Mouse (Mus musculus) olfactory bulb, adult 2 months (tissue): ENCODE data around the gene Gm21560. TPM values are rescaled to one million over a fixed set of nuclear protein-coding genes. Genes with fewer than 3 reads are reported as not detected.
"Not testable (repeated sequence)": the region's sequence is repeated elsewhere in the genome, so short reads cannot be mapped to it uniquely, and the experiment has no call there.

Experiments
- H3K27ac ChIP-seq: fragments of 200-500 bp; 2 replicates; pipeline ENCODE4 v1.5.1; 2012; ENCODE audit warnings: low read depth, low read length; ENCODE audit not compliant: insufficient read depth
- H3K4me1 ChIP-seq: fragments of 200-500 bp; 2 replicates; pipeline ENCODE4 v1.6.1; 2012; ENCODE audit warnings: low read length; ENCODE audit not compliant: control insufficient read depth, insufficient read depth
- H3K4me3 ChIP-seq: fragments of 200-500 bp; 2 replicates; pipeline ENCODE4 v1.5.1; 2012; ENCODE audit warnings: mild to moderate bottlenecking, low read depth, low read length, moderate library complexity; ENCODE audit not compliant: insufficient read depth
- WGBS: fragments of 180-500 bp; shearing (Covaris S2); methylation state at CpG from one replicate; pipeline ENCODE4 v1.1.7; 2018; 5-methylcytosine and 5-hydroxymethylcytosine counted together
- polyA plus RNA-seq: library from polyadenylated mRNA; stranded (reverse); fragments of >200 nt; gene quantifications from 2 replicates; pipeline ENCODE4 v1.2.4, GENCODE M21; 2012; ENCODE audit warnings: low replicate concordance; ENCODE audit not compliant: missing spikeins, insufficient read depth, insufficient read length

Gm21560 gene
- not detected in 2 replicates for polyA plus RNA-seq

DNA sequence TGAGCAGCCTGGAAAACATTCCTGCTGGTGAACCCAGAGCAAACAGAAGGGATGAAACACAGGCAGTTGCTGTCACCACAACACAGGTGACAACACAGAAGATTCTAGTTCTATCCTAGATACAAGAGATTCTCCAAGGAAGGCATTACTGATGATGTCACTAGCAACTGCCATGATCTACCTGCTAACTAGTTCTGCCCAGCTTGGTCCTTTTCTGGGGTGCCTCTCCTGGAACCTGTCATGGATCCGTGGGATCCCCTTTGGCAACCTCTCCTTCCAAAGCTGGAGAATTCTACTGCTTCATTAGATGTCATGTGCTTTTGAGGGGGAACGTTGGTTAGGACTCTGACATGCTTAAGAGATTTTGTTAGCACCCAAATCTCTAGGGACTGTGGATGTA, at the start of gene Gm21560:
Gene Gm21560 (minus strand): TSS at position 101 of the 400 bp plus-strand sequence.
- H3K4me3 ChIP-seq, H3K4me1 ChIP-seq, H3K27ac ChIP-seq: not testable (repeated sequence)
- WGBS: 61% methylated on average over 2 of the region's 2 CpGs

GRCm38 (mm10) chr14:6163538-6163937, 55.6 kb downstream of the Gm21560 start:
- not testable (repeated sequence) for H3K4me1 ChIP-seq, H3K4me3 ChIP-seq, H3K27ac ChIP-seq
- 84% methylated on average over 5 of the region's 9 CpGs for WGBS

- 89% methylated on average over 1 of the region's 1 CpGs for WGBS
- not testable (repeated sequence) for H3K27ac ChIP-seq, H3K4me3 ChIP-seq, H3K4me1 ChIP-seq
Measured at GRCm38 (mm10) chr14:6161085-6161484, 58.0 kb downstream of the Gm21560 start.

Other genes starting within 250 kb of the Gm21560 start
- not detected in 2 replicates for gene Gm3453, start 240.2 kb downstream of the Gm21560 start, polyA plus RNA-seq
- gene Gm6337, start 161.0 kb downstream of the Gm21560 start, polyA plus RNA-seq: not detected in 2 replicates
- not detected in 2 replicates for gene Gm8206, start 125.3 kb downstream of the Gm21560 start, polyA plus RNA-seq
- not detected in 2 replicates for gene Gm3468, start 110.6 kb downstream of the Gm21560 start, polyA plus RNA-seq
- gene Gm3476, start 93.5 kb downstream of the Gm21560 start, polyA plus RNA-seq: not detected in 2 replicates
- not detected in 2 replicates for gene Gm3411, start 68.0 kb upstream of the Gm21560 start, polyA plus RNA-seq
- not detected in 2 replicates for gene Gm21103, start 85.6 kb upstream of the Gm21560 start, polyA plus RNA-seq
- not detected in 2 replicates for gene Gm3618, start 124.4 kb upstream of the Gm21560 start, polyA plus RNA-seq
- not detected in 2 replicates for gene Gm16440, start 171.0 kb upstream of the Gm21560 start, polyA plus RNA-seq
- not detected in 2 replicates for gene Gm3591, start 193.2 kb upstream of the Gm21560 start, polyA plus RNA-seq
- gene Gm3594, start 225.3 kb upstream of the Gm21560 start, polyA plus RNA-seq: not detected in 2 replicates